Mouse (Mus musculus): ENCODE measurements around the gene Olfr596.

DNA sequence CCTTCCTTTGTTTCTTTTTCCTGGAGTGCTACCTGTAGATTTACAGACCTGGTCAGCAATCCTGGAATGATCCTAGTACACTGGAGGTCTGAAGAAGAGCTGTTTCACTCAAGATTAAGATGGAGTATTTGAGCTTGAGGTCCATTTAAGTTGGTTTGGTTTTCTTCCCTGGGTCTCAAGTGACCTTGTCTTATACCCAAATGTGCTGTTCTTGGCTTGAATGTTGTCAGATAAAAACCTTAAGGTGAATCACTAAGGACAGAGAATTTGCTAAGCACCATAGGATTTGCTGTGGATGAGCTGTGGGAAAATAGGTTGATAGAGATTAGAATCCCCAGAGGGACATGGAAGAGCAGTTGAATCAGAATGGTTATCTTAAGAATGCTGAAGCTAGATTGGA, 44.1 kb downstream of the Olfr596 start, which contains the start of gene Olfr600:
- no peak for TF ChIP-seq CTCF (IDR thresholded peaks at IDR 0.05)
- TF ChIP-seq POLR2A (IDR thresholded peaks at IDR 0.05; ENCODE audit: insufficient read depth, low read depth, low read length): no peak
- no peak for TF ChIP-seq EP300 (IDR thresholded peaks at IDR 0.05; ENCODE audit: insufficient read depth, low read depth, low read length)

All from heart, adult 2 months (tissue).